Mouse (Mus musculus) lung, postnatal 10 days (tissue): ENCODE results near the gene Lhx8.
A peak's percentile ranks its signal among the peaks of the same experiment; 100 is the strongest.

Experiments used
- DNase-seq: peaks from one replicate; pipeline ENCODE4 v3.0.0; 2021

Gene Lhx8

GRCm38 (mm10) chr3:154321921-154322574 is 8.4 kb downstream of the Lhx8 start:
- no peak for DNase-seq

GRCm38 (mm10) chr3:154317651-154318248 is 12.7 kb downstream of the Lhx8 start:
- no peak for DNase-seq

GRCm38 (mm10) chr3:154305163-154305884 is 25.1 kb downstream of the Lhx8 start:
- DNase-seq, result no peak

DNA sequence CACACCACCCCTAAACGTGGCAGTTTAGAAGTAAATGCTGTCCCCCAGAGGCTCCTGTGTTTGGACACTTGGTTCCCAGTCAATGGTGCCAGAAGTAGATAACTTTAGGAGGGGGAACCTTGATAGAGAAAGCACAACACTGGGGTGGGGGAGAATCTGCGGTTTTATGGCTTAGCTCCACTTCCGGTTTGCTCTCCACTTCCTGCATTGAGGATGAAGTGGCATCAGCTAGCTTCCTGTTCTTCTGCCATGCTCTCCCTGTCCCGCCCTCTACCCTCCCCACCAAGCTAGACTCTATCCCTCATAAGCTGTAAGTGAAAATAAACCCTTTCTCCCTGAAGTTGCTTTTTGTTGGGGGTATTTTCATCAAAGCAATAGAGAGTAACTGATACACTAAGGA is 29.4 kb downstream of the Lhx8 start:
- DNase-seq, result no peak

DNA sequence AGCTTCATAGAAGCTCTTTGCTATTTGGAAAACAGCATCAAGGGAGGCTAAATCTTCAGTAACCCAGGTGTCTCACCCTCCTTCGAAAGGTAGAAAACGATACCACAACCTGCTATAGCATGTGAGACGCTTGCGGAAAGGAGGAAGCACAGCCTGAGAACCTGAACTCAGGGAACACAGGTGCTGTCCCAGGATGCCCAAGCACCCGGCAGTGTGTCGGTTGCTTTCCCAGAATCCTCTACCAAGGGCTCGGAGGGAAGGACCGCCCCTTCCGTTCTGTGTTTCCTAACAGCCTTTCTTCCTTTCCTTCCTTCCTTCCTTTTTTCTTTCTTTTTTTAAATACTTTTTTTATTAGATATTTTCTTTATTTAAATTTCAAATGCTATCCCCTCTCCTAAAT is 30.5 kb downstream of the Lhx8 start:
- DNase-seq, result no peak

DNA sequence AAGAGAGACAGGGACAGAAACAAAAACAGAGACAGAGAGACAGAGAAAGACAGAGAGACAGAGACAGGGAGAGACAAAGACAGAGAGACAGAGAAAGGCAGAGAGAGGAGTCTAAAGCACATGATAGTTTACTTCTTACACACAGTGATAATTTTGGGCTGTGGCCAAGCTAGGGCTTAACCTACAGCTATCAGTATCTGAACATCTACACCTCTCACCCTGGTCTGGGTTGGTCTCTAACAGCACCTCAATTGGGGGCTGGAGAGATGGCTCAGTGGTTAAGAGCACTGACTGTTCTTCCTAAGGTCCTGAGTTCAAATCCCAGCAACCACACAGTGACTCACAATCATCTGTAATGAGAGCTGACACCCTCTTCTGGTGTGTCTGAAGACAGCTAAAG is 32.0 kb downstream of the Lhx8 start:
- DNase-seq, result no peak

DNA sequence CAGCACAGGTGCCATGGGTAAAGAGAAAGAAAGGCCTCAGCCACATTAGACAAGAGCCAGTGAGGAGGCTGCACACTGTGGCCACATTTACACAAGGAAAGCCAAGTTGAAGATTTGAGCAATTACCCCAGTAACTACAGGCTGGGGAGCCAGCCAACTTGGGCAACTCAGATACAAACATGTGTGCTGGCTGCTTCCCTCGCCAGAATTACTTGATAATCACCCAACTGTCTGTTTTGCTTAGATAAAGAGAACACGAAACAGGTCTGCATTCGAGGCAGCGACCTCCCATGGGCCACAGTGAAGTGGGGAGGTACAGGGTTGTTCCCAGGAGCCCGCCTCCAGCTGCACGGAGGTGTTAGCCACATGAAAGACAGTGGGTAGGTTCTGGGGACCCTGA is 33.0 kb downstream of the Lhx8 start:
- DNase-seq, result peak; percentile 13

DNA sequence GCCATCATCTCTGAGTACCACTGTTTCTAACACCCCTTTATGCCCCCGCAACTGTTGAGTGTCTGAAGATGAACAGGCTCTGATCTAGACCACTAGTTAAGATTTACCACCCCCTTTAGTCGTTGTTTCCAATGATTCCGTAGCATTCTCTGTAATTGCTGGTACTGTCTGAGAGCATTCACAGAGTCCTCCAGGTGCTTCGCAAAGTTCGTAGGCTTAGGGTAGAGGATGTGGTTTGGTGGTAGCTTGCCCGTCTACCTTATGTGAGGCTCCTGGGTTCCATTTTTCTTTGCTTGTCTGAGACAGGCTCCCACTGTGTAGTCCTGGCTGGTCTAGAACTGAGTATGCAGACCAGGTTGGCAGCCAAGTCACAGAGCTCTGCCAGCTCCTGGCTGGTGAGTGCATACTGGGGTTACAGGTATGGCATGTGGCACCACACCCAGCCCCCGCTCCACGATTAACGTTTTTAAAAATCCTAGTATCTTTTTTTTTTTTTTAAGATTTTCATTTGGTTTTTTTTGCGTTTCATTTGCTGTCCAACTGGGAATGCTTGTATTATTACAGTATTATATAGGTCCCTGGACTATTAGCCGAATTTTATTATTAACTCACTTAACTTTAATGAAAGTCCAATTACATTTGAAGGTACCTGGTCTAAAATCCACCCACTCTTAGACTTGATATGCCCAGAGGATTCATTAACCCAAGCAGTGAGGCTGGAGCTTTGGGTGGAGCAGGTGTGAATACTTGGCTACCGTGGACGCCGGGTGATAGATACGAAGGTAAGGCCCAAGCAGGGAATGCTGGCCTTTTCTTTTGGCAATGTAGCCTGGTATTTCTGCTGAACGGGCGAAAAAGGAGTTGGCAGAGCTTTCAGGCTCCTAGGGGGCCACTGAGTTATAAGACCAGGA is 35.3 kb downstream of the Lhx8 start:
- DNase-seq, result no peak

- DNase-seq, result no peak
Observed at GRCm38 (mm10) chr3:154293839-154294490, 36.5 kb downstream of the Lhx8 start.

- DNase-seq, result no peak
Observed at GRCm38 (mm10) chr3:154292126-154292525, 38.3 kb downstream of the Lhx8 start.

GRCm38 (mm10) chr3:154290351-154290750 is 40.1 kb downstream of the Lhx8 start:
- DNase-seq, result no peak

GRCm38 (mm10) chr3:154288429-154289069 is 41.9 kb downstream of the Lhx8 start:
- DNase-seq, result no peak

DNA sequence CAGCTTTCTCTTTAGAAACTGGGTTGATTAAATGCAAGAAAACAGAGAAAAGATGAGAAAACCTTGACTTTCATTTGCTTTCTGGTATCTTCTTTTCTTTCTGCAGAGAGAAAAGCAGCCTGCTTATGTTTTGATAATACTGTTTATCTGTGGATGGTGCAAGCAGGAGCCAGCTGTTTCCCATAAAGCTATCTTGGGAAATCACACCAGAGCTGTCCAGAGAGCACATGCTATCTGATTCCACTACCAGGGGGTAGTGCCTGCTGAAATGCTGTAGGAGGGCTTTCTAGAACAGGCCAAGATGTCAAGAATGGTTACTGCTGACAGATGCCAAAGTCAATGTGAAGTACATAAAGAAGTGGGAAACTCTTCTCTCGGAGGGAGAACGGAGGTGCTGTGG is 43.2 kb downstream of the Lhx8 start:
- peak; percentile 29 for DNase-seq

DNA sequence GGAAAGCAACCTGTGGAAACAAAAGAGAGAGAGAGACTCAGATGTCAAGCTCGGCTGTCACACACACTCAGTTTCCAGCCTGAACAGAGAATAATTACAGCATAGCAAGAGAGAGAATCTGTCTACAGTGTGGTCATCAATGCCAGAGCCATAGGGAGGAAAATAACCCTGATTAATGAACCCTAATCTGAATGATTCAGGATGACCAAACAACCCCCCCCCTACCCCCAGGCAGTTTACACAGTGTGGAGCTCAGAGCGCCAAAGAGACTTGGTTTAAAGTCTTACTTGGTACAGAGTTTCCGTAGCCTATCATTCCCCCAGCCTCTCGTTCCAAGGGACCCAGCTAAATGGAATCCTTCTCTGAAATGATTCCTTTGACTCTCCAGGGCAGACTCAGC is 45.1 kb downstream of the Lhx8 start:
- DNase-seq, result no peak

DNA sequence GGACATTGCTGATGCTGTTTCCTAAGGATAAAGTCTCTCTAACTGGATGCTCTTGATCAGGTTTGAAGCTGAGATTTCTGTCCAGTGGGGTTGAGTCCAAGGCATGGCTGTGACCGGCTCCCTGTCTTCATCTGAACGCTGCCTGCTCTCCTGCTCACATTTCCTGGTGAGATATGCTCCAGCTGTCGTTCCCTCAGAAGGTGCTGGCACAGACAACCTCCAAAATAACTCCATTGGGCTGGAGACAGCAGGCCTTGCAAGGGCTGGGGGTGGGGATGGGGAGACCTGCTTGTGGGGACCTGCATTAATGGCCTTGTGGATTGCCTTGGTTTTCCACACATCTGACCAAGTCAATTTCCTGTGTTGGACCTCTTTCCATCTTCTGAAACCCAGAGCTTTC is 46.2 kb downstream of the Lhx8 start:
- no peak for DNase-seq

GRCm38 (mm10) chr3:154274681-154275080 is 55.8 kb downstream of the Lhx8 start:
- DNase-seq, result no peak

GRCm38 (mm10) chr3:154269757-154270366 is 60.6 kb downstream of the Lhx8 start:
- peak; percentile 79 for DNase-seq

GRCm38 (mm10) chr3:154268313-154268712 is 62.1 kb downstream of the Lhx8 start:
- no peak for DNase-seq

DNA sequence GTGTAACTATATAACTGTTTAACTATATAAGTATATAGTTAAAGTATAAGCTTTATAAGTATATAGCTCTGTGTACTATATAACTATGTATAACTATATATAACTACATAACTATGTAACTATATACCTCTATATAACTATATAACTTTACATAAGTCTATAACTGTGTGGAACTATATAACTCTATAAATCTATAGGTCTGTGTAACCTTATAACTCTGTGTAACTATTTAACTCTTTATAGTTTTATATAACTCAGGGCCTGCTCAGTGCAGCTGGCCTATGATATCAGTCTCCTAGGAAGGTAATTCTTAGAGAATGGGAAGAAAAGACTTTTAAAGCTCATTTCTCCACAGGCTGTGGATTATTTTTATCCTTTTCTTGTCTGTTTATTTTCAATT is 73.1 kb downstream of the Lhx8 start:
- DNase-seq, result no peak
